Mouse (Mus musculus): ENCODE measurements at regions not wholly inside any gene's neighbourhood (a gene's known extent, or its start where the extent isn't known, plus 50 kb on each side); places are given as distances from the start of the nearest gene placed in this dataset.

GRCm38 (mm10) chrX:169554359-169554758 lies 130.6 kb upstream of the Mid1 start:
- no peaks in the 10 kb centered on the region for H3K36me3 ChIP-seq
- no peaks in the 10 kb centered on the region for H3K9me3 ChIP-seq (replicated peaks)
- H3K4me3 ChIP-seq: no peak overlapping the region
- no peaks in the 10 kb centered on the region for H3K4me1 ChIP-seq (replicated peaks)
- H3K9ac ChIP-seq: no peak overlapping the region
- ATAC-seq (replicated peaks; ENCODE audit: insufficient number of reproducible peaks, insufficient read depth, low FRiP score, low read depth): no peak
- H3K27ac ChIP-seq: no peak overlapping the region
- H3K4me2 ChIP-seq: no peak overlapping the region
- WGBS: 30% methylated on average over 1 of the region's 1 CpGs
- H3K27me3 ChIP-seq: no peaks in the 10 kb centered on the region

GRCm38 (mm10) chrX:169552851-169553250 lies 132.1 kb upstream of the Mid1 start:
- H3K4me3 ChIP-seq: no peak overlapping the region

GRCm38 (mm10) chrX:169544037-169544436 lies 141.0 kb upstream of the Mid1 start:
- H3K9me3 ChIP-seq (replicated peaks): no peaks in the 10 kb centered on the region
- H3K4me1 ChIP-seq (replicated peaks): no peaks in the 10 kb centered on the region
- WGBS: 71% methylated on average over 3 of the region's 3 CpGs
- no peak overlapping the region for H3K4me3 ChIP-seq
- H3K4me2 ChIP-seq: no peak overlapping the region
- H3K36me3 ChIP-seq: no peaks in the 10 kb centered on the region
- no peak for ATAC-seq (replicated peaks; ENCODE audit: insufficient number of reproducible peaks, insufficient read depth, low FRiP score, low read depth)
- H3K9ac ChIP-seq: no peak overlapping the region
- H3K27ac ChIP-seq: no peak overlapping the region
- H3K27me3 ChIP-seq: no peaks in the 10 kb centered on the region

More at GRCm38 (mm10) chrX:169552851-169553250, 132.1 kb upstream of the Mid1 start:
- H3K9ac ChIP-seq: no peak overlapping the region
- no peak overlapping the region for H3K4me2 ChIP-seq
- no peaks in the 10 kb centered on the region for H3K4me1 ChIP-seq (replicated peaks)
- no peak overlapping the region for H3K27ac ChIP-seq
- no peaks in the 10 kb centered on the region for H3K36me3 ChIP-seq
- no peaks in the 10 kb centered on the region for H3K27me3 ChIP-seq
- ATAC-seq (replicated peaks; ENCODE audit: insufficient number of reproducible peaks, insufficient read depth, low FRiP score, low read depth): no peak
- WGBS: 39% methylated on average over 1 of the region's 1 CpGs
- no peaks in the 10 kb centered on the region for H3K9me3 ChIP-seq (replicated peaks)

- no peaks in the 10 kb centered on the region for H3K4me1 ChIP-seq (replicated peaks)
- H3K4me2 ChIP-seq: no peak overlapping the region
- no peaks in the 10 kb centered on the region for H3K9me3 ChIP-seq (replicated peaks)
- no peaks in the 10 kb centered on the region for H3K27me3 ChIP-seq
- ATAC-seq (replicated peaks; ENCODE audit: insufficient number of reproducible peaks, insufficient read depth, low FRiP score, low read depth): no peak
- no peak overlapping the region for H3K4me3 ChIP-seq
- no peak overlapping the region for H3K9ac ChIP-seq
- H3K27ac ChIP-seq: no peak overlapping the region
- H3K36me3 ChIP-seq: no peaks in the 10 kb centered on the region
These were observed 176.8 kb upstream of the Mid1 start for GRCm38 (mm10) chrX:169508229-169508628.

- 46% methylated on average over 1 of the region's 1 CpGs for WGBS
- ATAC-seq (replicated peaks; ENCODE audit: insufficient number of reproducible peaks, insufficient read depth, low FRiP score, low read depth): no peak
These were observed 173.4 kb upstream of the Hccs start for GRCm38 (mm10) chrX:169493577-169493976.

GRCm38 (mm10) chrX:169473518-169473917 lies 153.3 kb upstream of the Hccs start:
- Histone ChIP-seq H3K4me1 (replicated peaks) (peaks cover 2% of the 10 kb centered on the region; the same call in 1 of the 2 replicates), H3K27me3 (no peaks in the 10 kb centered on the region), H3K9me3 (replicated peaks) (no peaks in the 10 kb centered on the region), H3K4me2 (no peak overlapping the region), H3K36me3 (no peaks in the 10 kb centered on the region), H3K4me3 (no peak overlapping the region), H3K27ac (no peak overlapping the region), H3K9ac (no peak overlapping the region)
- 76% methylated on average over 2 of the region's 2 CpGs for WGBS
- ATAC-seq (replicated peaks; ENCODE audit: insufficient number of reproducible peaks, insufficient read depth, low FRiP score, low read depth): no peak

More at GRCm38 (mm10) chrX:169493577-169493976, 173.4 kb upstream of the Hccs start:
- no peak overlapping the region for H3K4me2 ChIP-seq
- H3K9ac ChIP-seq: no peak overlapping the region
- H3K27me3 ChIP-seq: no peaks in the 10 kb centered on the region
- H3K36me3 ChIP-seq: no peaks in the 10 kb centered on the region
- H3K27ac ChIP-seq: no peak overlapping the region
- H3K4me3 ChIP-seq: no peak overlapping the region
- no peaks in the 10 kb centered on the region for H3K9me3 ChIP-seq (replicated peaks)
- H3K4me1 ChIP-seq (replicated peaks): no peaks in the 10 kb centered on the region

GRCm38 (mm10) chrX:169470715-169471114 lies 150.5 kb upstream of the Hccs start:
- H3K9me3 ChIP-seq (replicated peaks): no peaks in the 10 kb centered on the region
- H3K27me3 ChIP-seq: no peaks in the 10 kb centered on the region
- H3K4me1 ChIP-seq (replicated peaks): peaks cover 2% of the 10 kb centered on the region; the same call in 1 of the 2 replicates
- 26% methylated on average over 2 of the region's 2 CpGs for WGBS
- H3K9ac ChIP-seq: no peak overlapping the region
- H3K36me3 ChIP-seq: no peaks in the 10 kb centered on the region
- no peak overlapping the region for H3K4me3 ChIP-seq
- ATAC-seq (replicated peaks; ENCODE audit: insufficient number of reproducible peaks, insufficient read depth, low FRiP score, low read depth): no peak
- H3K4me2 ChIP-seq: no peak overlapping the region
- 0 out of 2 replicates have a peak overlapping the region, but pooled peaks have one; percentile 20 for H3K27ac ChIP-seq

GRCm38 (mm10) chrX:169450159-169450558 lies 130.0 kb upstream of the Hccs start:
- WGBS: 67% methylated on average over 3 of the region's 3 CpGs
- Histone ChIP-seq H3K27ac (no peak overlapping the region), H3K4me2 (no peak overlapping the region), H3K9me3 (replicated peaks) (no peaks in the 10 kb centered on the region), H3K27me3 (no peaks in the 10 kb centered on the region), H3K4me3 (no peak overlapping the region), H3K4me1 (replicated peaks) (no peaks in the 10 kb centered on the region), H3K36me3 (no peaks in the 10 kb centered on the region), H3K9ac (no peak overlapping the region)
- ATAC-seq (replicated peaks; ENCODE audit: insufficient number of reproducible peaks, insufficient read depth, low FRiP score, low read depth): no peak

- Histone ChIP-seq H3K36me3 (no peaks in the 10 kb centered on the region), H3K4me3 (no peak overlapping the region), H3K4me1 (replicated peaks) (no peaks in the 10 kb centered on the region), H3K9me3 (replicated peaks) (no peaks in the 10 kb centered on the region), H3K27me3 (no peaks in the 10 kb centered on the region), H3K27ac (no peak overlapping the region), H3K4me2 (no peak overlapping the region), H3K9ac (no peak overlapping the region)
- ATAC-seq (replicated peaks; ENCODE audit: insufficient number of reproducible peaks, insufficient read depth, low FRiP score, low read depth): no peak
These were observed 119.4 kb upstream of the Hccs start for GRCm38 (mm10) chrX:169439546-169439945.

- H3K9ac ChIP-seq: no peak overlapping the region
- no peak for ATAC-seq (replicated peaks; ENCODE audit: insufficient number of reproducible peaks, insufficient read depth, low FRiP score, low read depth)
- no peak overlapping the region for H3K4me2 ChIP-seq
- no peaks in the 10 kb centered on the region for H3K9me3 ChIP-seq (replicated peaks)
- H3K4me3 ChIP-seq: no peak overlapping the region
- 81% methylated on average over 1 of the region's 1 CpGs for WGBS
- H3K27ac ChIP-seq: no peak overlapping the region
- H3K27me3 ChIP-seq: no peaks in the 10 kb centered on the region
- no peaks in the 10 kb centered on the region for H3K36me3 ChIP-seq
- H3K4me1 ChIP-seq (replicated peaks): no peaks in the 10 kb centered on the region
These were observed 118.5 kb upstream of the Hccs start for GRCm38 (mm10) chrX:169438626-169439025.

GRCm38 (mm10) chrX:169433903-169434302 lies 113.7 kb upstream of the Hccs start:
- Histone ChIP-seq H3K27me3 (no peaks in the 10 kb centered on the region), H3K4me3 (no peak overlapping the region), H3K36me3 (no peaks in the 10 kb centered on the region), H3K9ac (no peak overlapping the region), H3K4me1 (replicated peaks) (no peaks in the 10 kb centered on the region), H3K27ac (no peak overlapping the region), H3K4me2 (no peak overlapping the region), H3K9me3 (replicated peaks) (no peaks in the 10 kb centered on the region)
- 79% methylated on average over 1 of the region's 1 CpGs for WGBS
- ATAC-seq (replicated peaks; ENCODE audit: insufficient number of reproducible peaks, insufficient read depth, low FRiP score, low read depth): no peak

GRCm38 (mm10) chrX:169396825-169397224 lies 76.7 kb upstream of the Hccs start:
- no peak overlapping the region for H3K4me3 ChIP-seq
- no peaks in the 10 kb centered on the region for H3K27me3 ChIP-seq
- H3K4me1 ChIP-seq (replicated peaks): no peaks in the 10 kb centered on the region
- no peaks in the 10 kb centered on the region for H3K9me3 ChIP-seq (replicated peaks)
- no peaks in the 10 kb centered on the region for H3K36me3 ChIP-seq
- H3K27ac ChIP-seq: no peak overlapping the region
- 67% methylated on average over 2 of the region's 2 CpGs for WGBS
- no peak overlapping the region for H3K9ac ChIP-seq
- no peak for ATAC-seq (replicated peaks; ENCODE audit: insufficient number of reproducible peaks, insufficient read depth, low FRiP score, low read depth)
- H3K4me2 ChIP-seq: no peak overlapping the region
